Mouse (Mus musculus) cerebellum, adult 2 months (tissue): Measurements from ENCODE around the gene Kctd14.

Experiments
- CTCF ChIP-seq: fragments of 200-500 bp; IDR thresholded peaks from 2 replicates; pipeline ENCODE4 v1.5.1; 2011; ENCODE audit warnings: low read depth, mild to moderate bottlenecking, control low read depth, low read length, moderate library complexity, borderline replicate concordance; ENCODE audit not compliant: insufficient read depth
- POLR2A ChIP-seq: fragments of 200-500 bp; IDR thresholded peaks from 2 replicates; pipeline ENCODE4 v1.6.1; 2011; ENCODE audit warnings: low read length, control low read depth, borderline replicate concordance; ENCODE audit not compliant: insufficient read depth

DNA sequence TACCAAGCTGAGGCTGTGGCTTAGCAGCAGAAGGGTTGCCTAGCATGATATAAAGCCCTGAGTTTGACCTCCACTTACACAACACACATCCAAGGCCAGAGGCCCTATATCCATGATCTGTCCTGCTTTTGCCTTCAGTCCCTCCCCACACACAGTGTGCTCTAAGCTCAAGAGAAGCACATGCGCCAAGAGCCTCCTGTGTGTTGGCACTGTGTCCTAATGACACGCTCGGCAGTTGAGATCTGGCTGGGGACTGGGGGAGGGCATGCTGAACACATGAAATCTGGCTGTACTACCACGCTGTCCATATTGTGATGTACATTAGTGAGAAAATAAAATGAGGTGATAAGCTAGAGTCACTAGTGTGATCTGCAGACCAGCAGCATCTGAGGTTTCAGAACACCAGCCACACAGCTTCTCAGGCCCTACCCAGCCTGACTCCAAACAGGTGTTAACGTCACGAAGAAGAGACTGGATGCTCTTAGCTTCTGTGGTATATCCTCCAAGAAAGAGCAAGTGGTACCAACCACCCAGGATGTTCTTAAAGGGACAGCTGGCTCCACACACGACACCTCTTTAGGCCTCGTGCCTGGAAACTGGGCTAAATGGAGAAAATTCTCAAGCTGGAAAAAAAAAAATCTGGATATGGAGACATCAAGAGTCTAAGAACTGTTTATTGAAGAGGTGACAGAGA is 30.0 kb upstream of the Kctd14 start:
- TF ChIP-seq CTCF (no peak), POLR2A (no peak)
